Mouse (Mus musculus) lung, postnatal 14 days (tissue): ENCODE measurements around the gene Ppp2r5c.

Experiments used
- DNase-seq: peaks from one replicate; pipeline ENCODE4 v3.0.0; 2021

Gene Ppp2r5c

GRCm38 (mm10) chr12:110515676-110516075 is 68.8 kb downstream of the Ppp2r5c start:
- DNase-seq = peak; percentile 48

GRCm38 (mm10) chr12:110520236-110520987 is 73.5 kb downstream of the Ppp2r5c start:
- no peak for DNase-seq

- no peak for DNase-seq
These were observed 76.6 kb downstream of the Ppp2r5c start for GRCm38 (mm10) chr12:110523526-110523925.

- DNase-seq = no peak
These were observed 85.8 kb downstream of the Ppp2r5c start for GRCm38 (mm10) chr12:110532711-110533110.

GRCm38 (mm10) chr12:110533151-110533550 is 86.2 kb downstream of the Ppp2r5c start:
- DNase-seq = no peak

- no peak for DNase-seq
These were observed 86.9 kb downstream of the Ppp2r5c start for GRCm38 (mm10) chr12:110533832-110534231.

GRCm38 (mm10) chr12:110535361-110535760 is 88.4 kb downstream of the Ppp2r5c start:
- DNase-seq = no peak

- DNase-seq = no peak
These were observed 90.8 kb downstream of the Ppp2r5c start for GRCm38 (mm10) chr12:110537751-110538150.

- DNase-seq = no peak
These were observed 92.4 kb downstream of the Ppp2r5c start for GRCm38 (mm10) chr12:110539346-110539745.

GRCm38 (mm10) chr12:110539798-110540197 is 92.9 kb downstream of the Ppp2r5c start:
- DNase-seq = no peak

- no peak for DNase-seq
These were observed 93.4 kb downstream of the Ppp2r5c start for GRCm38 (mm10) chr12:110540273-110540672.

GRCm38 (mm10) chr12:110541001-110541400 is 94.1 kb downstream of the Ppp2r5c start:
- peak; percentile 11 for DNase-seq

- DNase-seq = no peak
These were observed 94.6 kb downstream of the Ppp2r5c start for GRCm38 (mm10) chr12:110541528-110541927.

- DNase-seq = no peak
These were observed 98.3 kb downstream of the Ppp2r5c start for GRCm38 (mm10) chr12:110545040-110545701.

GRCm38 (mm10) chr12:110547573-110547972 is 100.7 kb downstream of the Ppp2r5c start:
- no peak for DNase-seq

- DNase-seq = no peak
These were observed 102.7 kb downstream of the Ppp2r5c start for GRCm38 (mm10) chr12:110549437-110550112.

GRCm38 (mm10) chr12:110550364-110550763 is 103.4 kb downstream of the Ppp2r5c start:
- no peak for DNase-seq

GRCm38 (mm10) chr12:110552113-110552512 is 105.2 kb downstream of the Ppp2r5c start:
- DNase-seq = no peak

- no peak for DNase-seq
These were observed 106.4 kb downstream of the Ppp2r5c start for GRCm38 (mm10) chr12:110553362-110553761.

GRCm38 (mm10) chr12:110555536-110556240 is 108.8 kb downstream of the Ppp2r5c start:
- no peak for DNase-seq

- peak; percentile 56 for DNase-seq
These were observed 110.1 kb downstream of the Ppp2r5c start for GRCm38 (mm10) chr12:110556861-110557628.

GRCm38 (mm10) chr12:110558175-110558574 is 111.3 kb downstream of the Ppp2r5c start:
- no peak for DNase-seq
